In the genomic region with DNA sequence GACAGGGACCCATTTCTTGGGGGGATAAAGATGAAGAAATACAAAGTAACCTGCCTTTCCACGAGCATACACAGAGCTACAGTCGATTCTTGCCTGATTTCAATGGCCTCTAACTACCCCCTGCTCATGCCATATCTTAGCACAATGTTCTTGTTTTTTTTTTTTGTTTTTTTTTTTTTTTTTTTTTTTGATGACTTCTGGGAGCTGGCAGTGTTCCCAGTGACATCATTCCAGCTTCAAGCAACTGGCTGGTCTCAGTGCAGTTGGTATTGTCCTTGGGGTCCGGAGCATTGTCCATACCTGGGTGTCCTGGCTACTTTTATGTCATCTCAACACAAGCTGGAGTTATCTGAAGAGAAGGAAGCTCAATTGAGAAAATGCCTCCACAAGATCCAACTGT, we compare ENCODE assay signal across 26 mouse cellular contexts. TPM values are rescaled to one million over a fixed set of nuclear protein-coding genes. Genes with fewer than 3 reads are reported as not detected.
"Had no signal": no experiment of that assay in that cellular context is flagged by ENCODE, and none has a peak within 500 bp of the region (broad histone marks: within the 10 kb centered on the region; RNA-seq: fewer than 3 reads in every experiment).

No protein-coding gene starts in this region.

- H3K9ac ChIP-seq: heart, embryonic 12.5 days; hindbrain, embryonic 12.5 days; hindbrain, embryonic 14.5 days; intestine, embryonic 15.5 days; limb, embryonic 12.5 days; liver, embryonic 13.5 days; liver, embryonic 15.5 days; liver, postnatal 0 days had no signal

- H3K27me3 ChIP-seq: heart, embryonic 12.5 days; hindbrain, embryonic 12.5 days; intestine, embryonic 15.5 days; limb, embryonic 12.5 days had no signal

- H3K4me1 ChIP-seq: limb, embryonic 12.5 days had no signal

- H3K36me3 ChIP-seq: heart, embryonic 10.5 days; heart, embryonic 12.5 days; hindbrain, embryonic 10.5 days; hindbrain, embryonic 12.5 days; intestine, embryonic 15.5 days; limb, embryonic 10.5 days; limb, embryonic 12.5 days; liver, embryonic 13.5 days had no signal

- H3K27ac ChIP-seq: heart, embryonic 10.5 days; hindbrain, embryonic 10.5 days; hindbrain, embryonic 12.5 days; hindbrain, embryonic 14.5 days; intestine, embryonic 15.5 days; layer of hippocampus, adult 2 months; left cerebral cortex, adult 2 months; limb, embryonic 10.5 days; limb, embryonic 12.5 days; liver, embryonic 13.5 days; liver, embryonic 15.5 days had no signal

- H3K4me3 ChIP-seq: heart, embryonic 10.5 days; heart, embryonic 12.5 days; hindbrain, embryonic 10.5 days; hindbrain, embryonic 12.5 days; intestine, embryonic 15.5 days; layer of hippocampus, adult 2 months; left cerebral cortex, adult 2 months; limb, embryonic 10.5 days; limb, embryonic 12.5 days; liver, embryonic 13.5 days; liver, embryonic 15.5 days had no signal

- DNase-seq: gastrocnemius, postnatal 10 days; gastrocnemius, postnatal 25 days; heart, adult 18-20 months; heart, postnatal 10 days; heart, postnatal 4 days; kidney, adult 18-20 months; kidney, adult 8-10 months; kidney, postnatal 10 days; kidney, postnatal 25 days; kidney, postnatal 4 days; liver; liver, embryonic 13.5 days; liver, postnatal 0 days had no signal

- H3K9me3 ChIP-seq: heart, embryonic 10.5 days; heart, embryonic 12.5 days; hindbrain, embryonic 10.5 days; hindbrain, embryonic 12.5 days; intestine, embryonic 15.5 days; limb, embryonic 10.5 days; limb, embryonic 12.5 days; liver, embryonic 13.5 days; liver, embryonic 15.5 days had no signal

RNA-seq across cellular contexts. Expression of gene Mgst2, which starts 14.8 kb away (rescaled TPM):
- total RNA-seq: layer of hippocampus, adult 2 months; layer of hippocampus, postnatal 25 days; left cerebral cortex, adult 2 months; left cerebral cortex, postnatal 36 days had no signal
- polyA plus RNA-seq: hindbrain, embryonic 10.5 days had no signal
